Mouse (Mus musculus): Measurements from ENCODE around the gene Morn4. TPM values are rescaled to one million over a fixed set of nuclear protein-coding genes. Genes with fewer than 3 reads are reported as not detected.
A peak's percentile ranks its signal among the peaks of the same experiment; 100 is the strongest.
"Not testable (repeated sequence)": the region's sequence is repeated elsewhere in the genome, so short reads cannot be mapped to it uniquely, and the experiment has no call there.

Gene Morn4
- polyA plus RNA-seq, 1 experiment: 26.3 TPM

DNA sequence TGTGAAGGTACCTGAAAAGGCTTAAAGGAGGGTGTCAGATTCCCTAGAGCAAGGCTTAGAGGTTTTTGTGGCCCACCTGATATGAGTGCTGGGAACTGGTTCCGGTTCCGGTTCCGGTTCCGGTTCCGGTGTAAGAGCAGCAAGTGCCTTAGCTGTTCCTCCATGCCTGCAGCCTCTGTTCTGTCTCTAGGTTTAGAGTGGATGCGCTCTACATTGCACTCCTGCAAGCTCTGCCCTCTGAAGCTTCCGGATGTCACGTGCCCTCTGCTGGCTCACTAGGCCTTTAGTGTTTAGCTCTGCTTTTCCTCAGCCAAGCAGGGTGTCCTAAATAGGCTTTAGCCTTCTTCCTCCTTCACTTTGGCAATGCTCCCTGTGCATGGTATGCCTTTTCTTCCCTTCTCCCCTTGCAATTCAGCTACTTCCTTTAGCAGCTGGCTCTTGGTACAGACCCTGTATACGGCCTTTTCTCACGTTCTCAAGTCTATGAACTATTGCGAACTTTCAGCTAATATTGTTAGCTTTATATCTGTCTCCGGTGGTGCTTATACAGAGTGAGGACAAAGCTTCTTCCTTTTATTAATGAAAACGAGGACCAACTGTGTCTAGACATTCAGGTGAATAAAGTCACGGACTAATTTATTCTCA, 3.1 kb upstream of the Morn4 start:
- TF ChIP-seq POLR2A (IDR thresholded peaks at IDR 0.05; ENCODE audit: low read depth, low read length): no peak
- TF ChIP-seq CTCF (conservative IDR thresholded peaks at IDR 0.05; ENCODE audit: insufficient read depth, insufficient read length, low read depth, low read length): no peak
- H3K4me1 ChIP-seq (ENCODE audit: control insufficient read depth, insufficient read depth, low read length): peaks cover 16% of the 10 kb centered on the region
- H3K27ac ChIP-seq (ENCODE audit: insufficient read depth, low read depth, low read length): peak overlapping the region; percentile 91
- H3K27me3 ChIP-seq (replicated peaks; ENCODE audit: control insufficient read depth, insufficient read depth, low read length): no peaks in the 10 kb centered on the region
- DNase-seq: peak; percentile 81
- no peaks in the 10 kb centered on the region for H3K36me3 ChIP-seq (ENCODE audit: control insufficient read depth, insufficient read depth, low read length)
- 17% methylated on average over 14 of the region's 14 CpGs for WGBS
- H3K4me3 ChIP-seq (ENCODE audit: insufficient read depth, low read depth, low read length): peak overlapping the region; percentile 24; the same call in 1 of the 2 replicates

DNA sequence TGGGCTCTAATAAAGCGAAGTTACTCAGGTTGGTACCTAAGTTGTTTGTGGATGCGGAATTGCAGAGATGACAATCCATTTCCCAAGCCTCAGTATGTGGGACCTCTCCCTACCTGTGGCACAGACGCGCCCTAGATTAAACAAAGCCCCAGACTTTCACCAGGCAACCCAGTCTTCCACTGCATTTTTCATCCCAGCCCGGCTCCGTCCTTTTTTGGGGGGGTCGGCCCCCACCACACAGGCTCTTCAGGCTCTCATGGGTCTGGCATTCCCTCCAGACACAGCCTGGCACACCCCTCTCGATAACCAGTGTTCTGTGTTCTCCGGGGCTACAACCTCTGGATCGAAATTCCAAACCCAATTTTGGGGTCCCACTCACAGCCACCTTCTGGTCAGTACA, 467 bp downstream of the Morn4 start:
- Histone ChIP-seq H3K36me3 (ENCODE audit: control insufficient read depth, insufficient read depth, low read length) (no peaks in the 10 kb centered on the region), H3K4me3 (ENCODE audit: insufficient read depth, low read depth, low read length) (peak overlapping the region; percentile 61), H3K4me1 (ENCODE audit: control insufficient read depth, insufficient read depth, low read length) (peaks cover 6% of the 10 kb centered on the region), H3K27me3 (replicated peaks; ENCODE audit: control insufficient read depth, insufficient read depth, low read length) (no peaks in the 10 kb centered on the region), H3K27ac (ENCODE audit: insufficient read depth, low read depth, low read length) (no peak overlapping the region)
- no peak for TF ChIP-seq POLR2A (IDR thresholded peaks at IDR 0.05; ENCODE audit: low read depth, low read length)
- TF ChIP-seq CTCF (conservative IDR thresholded peaks at IDR 0.05; ENCODE audit: insufficient read depth, insufficient read length, low read depth, low read length): no peak
- no peak for DNase-seq
- 11% methylated on average over 10 of the region's 10 CpGs for WGBS

DNA sequence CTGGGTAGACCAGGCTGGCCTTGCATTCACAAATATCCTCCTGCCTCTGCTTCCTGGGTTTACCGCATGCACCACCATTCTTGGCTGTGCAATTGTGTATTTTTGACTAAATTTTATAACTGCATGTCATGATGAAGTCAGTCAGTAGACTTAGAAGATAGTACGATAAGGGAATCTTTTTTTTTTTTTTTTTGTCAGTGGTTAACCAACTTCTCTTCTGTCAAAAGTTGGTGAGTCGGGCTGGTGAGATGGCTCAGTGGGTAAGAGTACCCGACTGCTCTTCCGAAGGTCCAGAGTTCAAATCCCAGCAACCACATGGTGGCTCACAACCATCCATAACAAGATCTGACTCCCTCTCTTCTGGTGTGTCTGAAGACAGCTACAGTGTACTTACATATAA, 4.5 kb downstream of the Morn4 start:
- not testable (repeated sequence) for H3K4me1 ChIP-seq (ENCODE audit: control insufficient read depth, insufficient read depth, low read length); H3K27ac ChIP-seq (ENCODE audit: insufficient read depth, low read depth, low read length); H3K36me3 ChIP-seq (ENCODE audit: control insufficient read depth, insufficient read depth, low read length); DNase-seq; H3K27me3 ChIP-seq (replicated peaks; ENCODE audit: control insufficient read depth, insufficient read depth, low read length); H3K4me3 ChIP-seq (ENCODE audit: insufficient read depth, low read depth, low read length)
- WGBS: 77% methylated on average over 5 of the region's 5 CpGs

DNA sequence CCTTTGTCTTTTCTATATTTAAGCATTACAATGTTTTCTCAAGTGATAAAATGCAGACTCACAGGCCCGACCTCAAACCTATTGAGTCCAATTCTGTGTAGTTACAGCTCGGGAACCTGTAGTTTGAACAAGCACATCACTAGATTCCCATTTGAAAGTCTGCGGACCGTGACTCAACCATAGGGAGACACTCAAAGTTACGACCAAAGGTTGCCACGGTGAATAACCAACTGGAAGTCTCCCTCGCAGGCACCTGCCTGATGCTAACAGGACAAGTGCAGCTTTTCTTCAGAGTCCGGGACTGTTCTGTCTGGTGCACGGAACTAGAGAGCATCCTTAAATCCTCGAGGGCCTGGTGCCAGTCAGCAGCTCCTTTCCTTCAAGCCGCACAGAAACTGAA, 5.7 kb downstream of the Morn4 start:
- Histone ChIP-seq H3K4me1 (ENCODE audit: control insufficient read depth, insufficient read depth, low read length) (peaks cover 11% of the 10 kb centered on the region), H3K36me3 (ENCODE audit: control insufficient read depth, insufficient read depth, low read length) (no peaks in the 10 kb centered on the region), H3K27me3 (replicated peaks; ENCODE audit: control insufficient read depth, insufficient read depth, low read length) (no peaks in the 10 kb centered on the region), H3K4me3 (ENCODE audit: insufficient read depth, low read depth, low read length) (no peak overlapping the region), H3K27ac (ENCODE audit: insufficient read depth, low read depth, low read length) (no peak overlapping the region)
- no peak for TF ChIP-seq POLR2A (IDR thresholded peaks at IDR 0.05; ENCODE audit: low read depth, low read length)
- TF ChIP-seq CTCF (conservative IDR thresholded peaks at IDR 0.05; ENCODE audit: insufficient read depth, insufficient read length, low read depth, low read length): no peak
- 39% methylated on average over 11 of the region's 11 CpGs for WGBS
- peak; percentile 75 for DNase-seq

DNA sequence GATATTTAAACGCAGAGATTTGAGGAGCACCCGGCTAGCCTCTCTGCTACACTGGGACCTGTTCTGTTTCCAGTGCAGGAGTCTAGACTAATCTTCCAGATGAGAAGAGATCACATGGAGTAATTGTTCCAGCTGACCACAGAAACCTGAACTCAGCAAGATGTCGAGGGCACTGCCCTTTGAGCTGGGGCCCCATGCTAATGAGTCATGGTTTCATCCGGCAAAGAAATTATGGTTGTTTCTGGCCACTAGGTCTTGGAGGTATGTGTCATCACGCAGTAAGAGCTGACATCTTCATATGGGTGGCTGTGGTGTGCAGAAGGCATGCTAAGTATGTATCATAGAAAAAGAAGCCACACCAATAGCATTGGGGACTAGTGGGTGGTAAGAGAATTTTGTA, 6.2 kb downstream of the Morn4 start:
- no peak overlapping the region for H3K27ac ChIP-seq (ENCODE audit: insufficient read depth, low read depth, low read length)
- DNase-seq: peak; percentile 79
- no peak overlapping the region for H3K4me3 ChIP-seq (ENCODE audit: insufficient read depth, low read depth, low read length)
- TF ChIP-seq CTCF (conservative IDR thresholded peaks at IDR 0.05; ENCODE audit: insufficient read depth, insufficient read length, low read depth, low read length): no peak
- no peak for TF ChIP-seq POLR2A (IDR thresholded peaks at IDR 0.05; ENCODE audit: low read depth, low read length)
- H3K4me1 ChIP-seq (ENCODE audit: control insufficient read depth, insufficient read depth, low read length): peaks cover 11% of the 10 kb centered on the region
- WGBS: 46% methylated on average over 5 of the region's 5 CpGs
- H3K36me3 ChIP-seq (ENCODE audit: control insufficient read depth, insufficient read depth, low read length): no peaks in the 10 kb centered on the region
- no peaks in the 10 kb centered on the region for H3K27me3 ChIP-seq (replicated peaks; ENCODE audit: control insufficient read depth, insufficient read depth, low read length)

DNA sequence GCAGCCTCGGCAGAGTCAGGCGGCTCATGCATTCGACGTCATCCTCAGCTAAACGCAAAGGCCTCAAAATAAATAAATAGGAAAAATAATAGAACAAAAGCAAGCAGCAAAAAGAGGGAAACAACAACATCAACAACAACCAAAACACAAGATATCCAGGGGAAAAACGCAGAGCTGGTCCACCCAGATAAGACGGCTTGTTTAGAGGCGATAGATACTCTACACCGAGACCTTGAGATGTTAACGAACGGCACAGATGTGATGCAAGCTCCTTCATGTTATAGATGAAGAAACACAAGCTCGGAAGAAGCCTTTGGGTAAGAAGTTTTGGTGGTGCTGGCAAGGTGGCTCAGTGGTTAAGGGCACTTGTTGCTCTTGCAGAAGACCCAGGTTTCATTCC, 7.2 kb downstream of the Morn4 start:
- Histone ChIP-seq H3K4me3 (ENCODE audit: insufficient read depth, low read depth, low read length) (no peak overlapping the region), H3K36me3 (ENCODE audit: control insufficient read depth, insufficient read depth, low read length) (no peaks in the 10 kb centered on the region), H3K4me1 (ENCODE audit: control insufficient read depth, insufficient read depth, low read length) (peaks cover 11% of the 10 kb centered on the region), H3K27me3 (replicated peaks; ENCODE audit: control insufficient read depth, insufficient read depth, low read length) (no peaks in the 10 kb centered on the region), H3K27ac (ENCODE audit: insufficient read depth, low read depth, low read length) (no peak overlapping the region)
- TF ChIP-seq CTCF (conservative IDR thresholded peaks at IDR 0.05; ENCODE audit: insufficient read depth, insufficient read length, low read depth, low read length): no peak
- TF ChIP-seq POLR2A (IDR thresholded peaks at IDR 0.05; ENCODE audit: low read depth, low read length): no peak
- no peak for DNase-seq
- 94% methylated on average over 12 of the region's 12 CpGs for WGBS

DNA sequence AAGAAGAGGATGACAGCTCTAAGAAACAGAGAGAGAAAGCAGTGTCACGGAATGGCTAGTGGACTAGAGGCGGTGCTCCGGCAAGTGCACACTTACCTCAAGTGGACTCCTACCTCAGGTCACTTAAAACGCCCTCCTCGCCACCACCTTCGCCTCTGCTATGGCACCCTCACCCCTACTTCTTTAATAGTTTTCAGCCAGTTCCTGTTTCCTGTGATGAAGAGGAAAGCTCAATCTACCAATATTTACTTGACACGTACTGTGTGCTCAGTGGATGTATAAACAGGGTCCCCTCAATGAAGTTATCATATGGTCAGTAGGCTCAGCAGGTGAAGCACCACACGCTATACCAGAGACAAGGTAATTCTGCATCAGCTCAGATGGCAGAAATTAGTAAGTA, 7.6 kb downstream of the Morn4 start:
- Histone ChIP-seq H3K4me3 (ENCODE audit: insufficient read depth, low read depth, low read length) (no peak overlapping the region), H3K4me1 (ENCODE audit: control insufficient read depth, insufficient read depth, low read length) (peaks cover 11% of the 10 kb centered on the region), H3K27ac (ENCODE audit: insufficient read depth, low read depth, low read length) (no peak overlapping the region), H3K27me3 (replicated peaks; ENCODE audit: control insufficient read depth, insufficient read depth, low read length) (no peaks in the 10 kb centered on the region), H3K36me3 (ENCODE audit: control insufficient read depth, insufficient read depth, low read length) (no peaks in the 10 kb centered on the region)
- no peak for TF ChIP-seq CTCF (conservative IDR thresholded peaks at IDR 0.05; ENCODE audit: insufficient read depth, insufficient read length, low read depth, low read length)
- no peak for TF ChIP-seq POLR2A (IDR thresholded peaks at IDR 0.05; ENCODE audit: low read depth, low read length)
- no peak for DNase-seq
- 86% methylated on average over 8 of the region's 8 CpGs for WGBS
